Mouse (Mus musculus) right cerebral cortex, postnatal 10 days (tissue): ENCODE results near the gene Kmt5b.

Experiments used
- DNase-seq, 2 experiments: peaks; one replicate each; pipeline ENCODE4 v3.0.0; 2021; ENCODE audit warnings: low spot score in 2 of 2

Kmt5b gene

GRCm38 (mm10) chr19:3768697-3769383 lies 1.6 kb downstream of the Kmt5b start:
- DNase-seq = peak; percentile 92 to 94

- DNase-seq = no peak
Observed at GRCm38 (mm10) chr19:3769533-3769932, 2.3 kb downstream of the Kmt5b start.

GRCm38 (mm10) chr19:3774159-3774558 lies 6.9 kb downstream of the Kmt5b start:
- no peak for DNase-seq

- DNase-seq = no peak
Observed at GRCm38 (mm10) chr19:3778713-3779112, 11.5 kb downstream of the Kmt5b start.

GRCm38 (mm10) chr19:3790077-3790476 lies 22.9 kb downstream of the Kmt5b start:
- no peak for DNase-seq

- DNase-seq = no peak
Observed at GRCm38 (mm10) chr19:3805526-3805925, 38.3 kb downstream of the Kmt5b start.

- no peak for DNase-seq
Observed at GRCm38 (mm10) chr19:3810536-3811233, 43.5 kb downstream of the Kmt5b start.

- DNase-seq = peak in 1 of 2 experiments; percentile 42
Observed at GRCm38 (mm10) chr19:3814461-3814860, 47.2 kb downstream of the Kmt5b start.

GRCm38 (mm10) chr19:3815824-3816223 lies 48.6 kb downstream of the Kmt5b start:
- no peak for DNase-seq

GRCm38 (mm10) chr19:3819080-3819479 lies 51.9 kb downstream of the Kmt5b start:
- DNase-seq = no peak

GRCm38 (mm10) chr19:3819899-3820444 lies 52.8 kb downstream of the Kmt5b start:
- no peak for DNase-seq

- no peak for DNase-seq
Observed at GRCm38 (mm10) chr19:3825044-3825443, 57.8 kb downstream of the Kmt5b start.

GRCm38 (mm10) chr19:3829863-3830262 lies 62.6 kb downstream of the Kmt5b start:
- no peak for DNase-seq

GRCm38 (mm10) chr19:3831716-3832115 lies 64.5 kb downstream of the Kmt5b start:
- DNase-seq = no peak

- DNase-seq = peak in 1 of 2 experiments; percentile 40
Observed at GRCm38 (mm10) chr19:3832851-3833353, 65.7 kb downstream of the Kmt5b start.

- DNase-seq = no peak
Observed at GRCm38 (mm10) chr19:3834301-3834700, 67.1 kb downstream of the Kmt5b start.

- DNase-seq = no peak
Observed at GRCm38 (mm10) chr19:3836791-3837190, 69.6 kb downstream of the Kmt5b start.

GRCm38 (mm10) chr19:3838931-3839330 lies 71.7 kb downstream of the Kmt5b start:
- DNase-seq = no peak

GRCm38 (mm10) chr19:3839686-3840085 lies 72.5 kb downstream of the Kmt5b start:
- DNase-seq = no peak

GRCm38 (mm10) chr19:3840214-3840651 lies 73.0 kb downstream of the Kmt5b start:
- no peak for DNase-seq

- no peak for DNase-seq
Observed at GRCm38 (mm10) chr19:3840685-3841084, 73.5 kb downstream of the Kmt5b start.

GRCm38 (mm10) chr19:3842359-3843148 lies 75.3 kb downstream of the Kmt5b start:
- no peak for DNase-seq
